Mouse (Mus musculus) spleen, adult 2 months (tissue): ENCODE results near the gene Os9. TPM values are rescaled to one million over a fixed set of nuclear protein-coding genes. Genes with fewer than 3 reads are reported as not detected.

Experiments
- DNase-seq, 2 experiments: peaks; one replicate each; pipeline versions ENCODE4 v3.0.0 to v3.0.0-alpha.2; 2012 to 2021; ENCODE audit warnings: low spot score in 2 of 2, low read depth in 1 of 2
- H3K27ac ChIP-seq: fragments of 200-500 bp; 2 replicates; pipeline ENCODE4 v1.5.1; 2012; ENCODE audit warnings: low read length, inconsistent platforms; ENCODE audit not compliant: insufficient read depth
- H3K27me3 ChIP-seq: fragments of 200-500 bp; 2 replicates; pipeline ENCODE4 v1.6.1; 2012; ENCODE audit warnings: mild to moderate bottlenecking, moderate library complexity, low read length, inconsistent platforms; ENCODE audit not compliant: control insufficient read depth, insufficient read depth
- H3K36me3 ChIP-seq: fragments of 200-500 bp; 2 replicates; pipeline ENCODE4 v1.6.1; 2012; ENCODE audit warnings: mild to moderate bottlenecking, low read length, inconsistent platforms; ENCODE audit not compliant: control insufficient read depth, insufficient read depth
- H3K4me1 ChIP-seq: fragments of 200-500 bp; 2 replicates; pipeline ENCODE4 v1.6.1; 2011; ENCODE audit warnings: inconsistent platforms; ENCODE audit not compliant: control insufficient read depth, insufficient read depth, insufficient read length
- H3K4me3 ChIP-seq: fragments of 200-500 bp; 2 replicates; pipeline ENCODE4 v1.5.1; 2011; ENCODE audit warnings: mild to moderate bottlenecking, inconsistent platforms; ENCODE audit not compliant: insufficient read depth, insufficient read length; ENCODE audit errors: extremely low read depth
- CTCF ChIP-seq: fragments of 200-500 bp; IDR thresholded peaks from 2 replicates; pipeline ENCODE4 v1.5.1; 2011; ENCODE audit warnings: mild to moderate bottlenecking, inconsistent platforms; ENCODE audit not compliant: insufficient read depth, insufficient read length, insufficient replicate concordance; ENCODE audit errors: extremely low read depth
- POLR2A ChIP-seq: fragments of 200-500 bp; IDR thresholded peaks from 2 replicates; pipeline ENCODE4 v1.6.1; 2011; ENCODE audit warnings: low read depth, low read length, inconsistent platforms
- WGBS: fragments of 180-500 bp; shearing (Covaris S2); methylation state at CpG from one replicate; pipeline ENCODE4 v1.1.7; 2018; 5-methylcytosine and 5-hydroxymethylcytosine counted together
- polyA plus RNA-seq: library from polyadenylated mRNA; depleted of rRNA; stranded (reverse); fragments of >200 nt; gene quantifications from 2 replicates; pipeline ENCODE4 v1.2.3, GENCODE M21; 2012; rRNA removed

Gene Os9
- 48.7 and 57.4 TPM in 2 replicates for polyA plus RNA-seq

GRCm38 (mm10) chr10:127121066-127121477 lies at the start of gene Os9:
TSS of gene Os9 (minus strand) at chr10:127121131.
- WGBS, result under 1% methylated on average over 19 of the region's 19 CpGs
- Histone ChIP-seq H3K4me3 (peak within 1 kb of the TSS; percentile 80), H3K4me1 (peaks cover 3% of the 10 kb centered on the region; the same call in 1 of the 2 replicates), H3K27ac (no peak within 1 kb of the TSS), H3K36me3 (peaks cover 17% of the 10 kb centered on the region), H3K27me3 (no peaks in the 10 kb centered on the region)
- peak; percentile 94 for DNase-seq
- TF ChIP-seq CTCF (no peak), POLR2A (peak; percentile 83)

DNA sequence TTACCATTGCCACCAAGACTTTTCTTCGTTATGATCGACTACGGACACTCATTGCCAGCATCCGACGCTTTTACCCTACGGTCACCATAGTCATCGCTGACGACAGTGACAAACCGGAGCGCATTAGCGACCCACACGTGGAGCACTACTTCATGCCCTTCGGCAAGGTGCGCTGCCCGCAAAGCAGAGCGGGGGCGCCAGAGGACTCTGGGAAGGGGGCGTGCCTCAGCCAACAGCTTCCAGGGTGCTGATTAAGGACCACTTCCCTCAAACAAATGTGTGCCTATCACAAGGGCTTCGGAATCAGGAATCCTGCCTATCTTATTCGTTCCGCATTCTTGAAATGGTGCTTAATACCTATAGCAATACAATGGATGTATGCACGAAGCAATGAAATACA lies 49.1 kb upstream of the Os9 start:
- H3K36me3 ChIP-seq, result peaks cover 37% of the 10 kb centered on the region
- TF ChIP-seq POLR2A (no peak), CTCF (no peak)
- WGBS, result 76% methylated on average over 22 of the region's 22 CpGs
- H3K4me1 ChIP-seq, result peaks cover 3% of the 10 kb centered on the region; the same call in 1 of the 2 replicates
- H3K27me3 ChIP-seq, result no peaks in the 10 kb centered on the region
- peak in 1 of 2 experiments; percentile 29 for DNase-seq
- H3K27ac ChIP-seq, result no peak overlapping the region
- H3K4me3 ChIP-seq, result no peak overlapping the region

- peak overlapping the region; percentile 100 for H3K27ac ChIP-seq
- H3K4me1 ChIP-seq, result peaks cover 12% of the 10 kb centered on the region; the same call in 1 of the 2 replicates
- peaks cover 35% of the 10 kb centered on the region for H3K36me3 ChIP-seq
- H3K27me3 ChIP-seq, result no peaks in the 10 kb centered on the region
- TF ChIP-seq CTCF (no peak), POLR2A (no peak)
- WGBS, result 67% methylated on average over 10 of the region's 10 CpGs
- no peak for DNase-seq
- H3K4me3 ChIP-seq, result peak overlapping the region; percentile 72
Observed at GRCm38 (mm10) chr10:127167614-127168192, 46.8 kb upstream of the Os9 start.

DNA sequence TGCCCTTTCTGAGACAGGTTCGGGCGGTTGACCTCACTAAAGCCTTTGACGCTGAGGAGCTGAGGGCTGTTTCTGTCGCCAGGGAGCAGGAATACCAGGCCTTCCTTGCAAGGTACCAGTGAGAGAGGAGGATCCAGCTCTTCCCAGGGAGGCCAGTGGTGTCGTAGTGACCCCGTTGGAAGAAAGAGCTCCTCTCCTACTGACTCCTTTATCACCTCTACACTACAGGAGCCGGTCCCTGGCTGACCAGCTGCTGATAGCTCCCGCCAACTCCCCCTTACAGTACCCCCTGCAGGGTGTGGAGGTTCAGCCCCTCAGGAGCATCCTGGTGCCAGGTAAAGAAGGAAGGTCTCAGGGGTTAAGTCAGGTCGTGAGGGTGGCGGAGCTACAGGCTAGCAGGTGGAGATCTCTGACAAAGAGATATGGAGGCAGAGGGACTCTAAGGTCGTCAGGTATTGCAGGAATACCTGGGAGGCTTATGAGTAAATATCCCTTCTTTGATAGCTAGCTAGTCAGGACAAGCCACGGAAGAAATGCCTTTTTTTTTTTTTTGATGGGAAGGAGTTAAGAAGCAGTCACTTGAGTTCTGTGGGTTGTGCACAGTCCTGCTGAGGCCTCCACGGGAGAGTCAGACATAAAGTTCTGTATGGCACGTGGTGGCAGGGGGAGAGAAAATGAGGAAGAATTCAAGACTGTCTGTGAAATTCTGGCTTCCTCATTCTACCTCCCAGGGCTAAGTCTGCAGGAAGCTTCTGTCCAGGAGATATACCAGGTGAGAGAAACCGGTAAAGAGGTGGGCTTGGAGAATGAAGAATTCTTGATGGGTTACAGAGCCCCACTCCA lies 46.1 kb upstream of the Os9 start:
- Histone ChIP-seq H3K4me1 (peaks cover 12% of the 10 kb centered on the region; the same call in 1 of the 2 replicates), H3K27me3 (no peaks in the 10 kb centered on the region), H3K27ac (peak overlapping the region; percentile 100), H3K4me3 (peak overlapping the region; percentile 72), H3K36me3 (peaks cover 30% of the 10 kb centered on the region)
- DNase-seq, result no peak
- 43% methylated on average over 15 of the region's 15 CpGs for WGBS
- TF ChIP-seq CTCF, result no peak
- no peak for TF ChIP-seq POLR2A

DNA sequence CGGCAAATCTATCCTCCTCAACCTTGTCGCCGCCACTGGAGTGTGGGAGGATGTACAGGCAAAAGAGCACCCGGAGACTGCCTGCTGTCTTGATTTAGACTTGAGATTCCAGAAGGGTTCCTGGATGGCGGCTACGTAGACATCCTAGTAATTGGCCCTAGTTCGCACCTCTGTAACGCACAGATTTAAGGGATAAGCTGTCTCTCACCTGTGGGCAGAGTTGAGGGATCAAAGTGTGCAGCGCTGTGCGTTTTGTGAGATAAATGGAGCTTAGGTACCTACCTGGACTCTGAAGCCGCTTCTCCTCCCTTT lies 45.4 kb upstream of the Os9 start:
- TF ChIP-seq CTCF (no peak), POLR2A (no peak)
- peaks cover 24% of the 10 kb centered on the region for H3K36me3 ChIP-seq
- H3K27ac ChIP-seq, result peak overlapping the region; percentile 100
- H3K4me3 ChIP-seq, result peak overlapping the region; percentile 72
- DNase-seq, result no peak
- 23% methylated on average over 11 of the region's 11 CpGs for WGBS
- H3K27me3 ChIP-seq, result no peaks in the 10 kb centered on the region
- peaks cover 12% of the 10 kb centered on the region; the same call in 1 of the 2 replicates for H3K4me1 ChIP-seq

GRCm38 (mm10) chr10:127165654-127166403 lies 44.9 kb upstream of the Os9 start:
- Histone ChIP-seq H3K36me3 (peaks cover 21% of the 10 kb centered on the region), H3K4me1 (peaks cover 12% of the 10 kb centered on the region; the same call in 1 of the 2 replicates), H3K4me3 (peak overlapping the region; percentile 72), H3K27me3 (no peaks in the 10 kb centered on the region), H3K27ac (peak overlapping the region; percentile 100)
- peak; percentile 33 to 71 for DNase-seq
- TF ChIP-seq CTCF (no peak), POLR2A (peak; percentile 75)
- under 1% methylated on average over 56 of the region's 56 CpGs for WGBS

DNA sequence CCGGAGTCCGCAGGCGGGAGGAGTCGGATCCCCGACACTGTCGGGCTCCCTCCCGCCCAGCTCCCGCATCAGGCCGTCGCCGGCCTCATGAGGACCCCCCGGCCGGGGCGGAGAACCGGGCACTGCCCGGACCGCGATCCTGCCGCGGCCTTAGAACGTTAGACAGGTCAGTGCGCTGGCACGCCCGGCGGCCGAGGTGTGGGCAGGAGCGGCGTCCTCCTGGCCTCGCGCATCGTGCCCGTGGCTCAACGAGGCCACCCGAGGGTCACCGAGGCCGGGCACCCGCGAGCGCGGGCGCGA lies 44.4 kb upstream of the Os9 start:
- no peak for DNase-seq

More for the DNA sequence above, 44.4 kb upstream of the Os9 start:
- under 1% methylated on average over 37 of the region's 42 CpGs for WGBS
- TF ChIP-seq POLR2A (no peak; the same call in 1 of the 2 replicates), CTCF (no peak)
- H3K4me1 ChIP-seq, result peaks cover 9% of the 10 kb centered on the region; the same call in 1 of the 2 replicates
- H3K27me3 ChIP-seq, result no peaks in the 10 kb centered on the region
- peak overlapping the region; percentile 72 for H3K4me3 ChIP-seq
- H3K36me3 ChIP-seq, result peaks cover 19% of the 10 kb centered on the region
- peak overlapping the region; percentile 100 for H3K27ac ChIP-seq
